In the genomic region with DNA sequence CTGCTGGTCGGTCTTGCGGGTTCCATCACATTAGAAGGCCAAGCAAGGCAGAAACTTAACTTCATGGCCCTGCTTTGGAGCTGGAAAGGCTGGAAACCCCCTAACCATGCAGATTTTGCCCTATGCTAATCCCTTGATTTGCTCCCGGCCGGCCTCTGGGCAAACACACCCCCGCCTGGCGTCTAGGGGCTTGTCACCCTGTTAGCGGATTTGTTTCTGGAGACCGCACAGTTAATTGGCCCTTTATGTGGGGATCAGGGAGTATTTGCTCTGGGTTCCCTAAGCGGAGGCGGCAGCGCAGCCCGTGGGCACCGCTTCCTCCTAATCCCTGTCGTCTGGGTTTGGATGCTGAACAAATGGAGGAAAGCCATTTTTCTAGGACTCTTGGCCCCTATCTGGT, we compare ENCODE assay signal across 25 mouse cellular contexts. TPM values are rescaled to one million over a fixed set of nuclear protein-coding genes. Genes with fewer than 3 reads are reported as not detected.
DNase-seq lines count a peak whose midpoint lies in the region; ATAC-seq lines count a peak whose summit lies in the region.
"Had no signal": no experiment of that assay in that cellular context is flagged by ENCODE, and none has a peak within 500 bp of the region (broad histone marks: within the 10 kb centered on the region; RNA-seq: fewer than 3 reads in every experiment).

No protein-coding gene starts in this region.

- no peak overlapping the region for H3K4me2 ChIP-seq in forebrain, embryonic 14.5 days (ENCODE audit: low read length)
- H3K4me2 ChIP-seq in forebrain, embryonic 13.5 days = no peak overlapping the region
- H3K4me2 ChIP-seq in midbrain, embryonic 16.5 days (ENCODE audit: low read length) = peak overlapping the region; percentile 3; the same call in 1 of the 2 replicates
- H3K4me2 ChIP-seq: embryonic facial prominence, embryonic 12.5 days; heart, embryonic 15.5 days; intestine, embryonic 15.5 days had no signal

- H3K9me3 ChIP-seq in forebrain, embryonic 14.5 days (replicated peaks; ENCODE audit: control insufficient read depth, low read length) = no peaks in the 10 kb centered on the region
- no peaks in the 10 kb centered on the region for H3K9me3 ChIP-seq in forebrain, embryonic 13.5 days (replicated peaks)
- H3K9me3 ChIP-seq in megakaryocyte, embryonic 14.5 days = no peaks in the 10 kb centered on the region
- no peaks in the 10 kb centered on the region for H3K9me3 ChIP-seq in embryonic facial prominence, embryonic 10.5 days
- H3K9me3 ChIP-seq in midbrain, embryonic 16.5 days (replicated peaks; ENCODE audit: control insufficient read depth, low read length, poor library complexity, severe bottlenecking) = no peaks in the 10 kb centered on the region
- H3K9me3 ChIP-seq: embryonic facial prominence, embryonic 12.5 days; heart, embryonic 15.5 days; intestine, embryonic 15.5 days had no signal

- H3K27me3 ChIP-seq in forebrain, embryonic 14.5 days (replicated peaks; ENCODE audit: control insufficient read depth, insufficient read depth, low read length) = peaks cover 42% of the 10 kb centered on the region
- peaks cover 55% of the 10 kb centered on the region for H3K27me3 ChIP-seq in forebrain, embryonic 13.5 days
- no peaks in the 10 kb centered on the region for H3K27me3 ChIP-seq in megakaryocyte, embryonic 14.5 days (replicated peaks)
- peaks cover 87% of the 10 kb centered on the region for H3K27me3 ChIP-seq in embryonic facial prominence, embryonic 10.5 days (replicated peaks; ENCODE audit: low read depth, poor library complexity, severe bottlenecking)
- peaks cover 55% of the 10 kb centered on the region for H3K27me3 ChIP-seq in midbrain, embryonic 16.5 days (ENCODE audit: control insufficient read depth, insufficient read depth, low read depth, low read length)

- peaks cover 15% of the 10 kb centered on the region for H3K4me1 ChIP-seq in forebrain, embryonic 14.5 days (ENCODE audit: control insufficient read depth, insufficient read depth, low read length)
- H3K4me1 ChIP-seq in forebrain, embryonic 13.5 days = peaks cover 56% of the 10 kb centered on the region
- peaks cover 82% of the 10 kb centered on the region for H3K4me1 ChIP-seq in megakaryocyte, embryonic 14.5 days
- peaks cover 26% of the 10 kb centered on the region for H3K4me1 ChIP-seq in embryonic facial prominence, embryonic 10.5 days
- peaks cover 17% of the 10 kb centered on the region for H3K4me1 ChIP-seq in midbrain, embryonic 16.5 days (ENCODE audit: control insufficient read depth, insufficient read depth, low read length)

- DNase-seq in forebrain, embryonic 14.5 days (ENCODE audit: low spot score) = peak; percentile 52
- DNase-seq in embryonic facial prominence, embryonic 10.5 days (ENCODE audit: low spot score) = peak; percentile 37
- no peak for DNase-seq in lung, postnatal 36 days
- DNase-seq in urinary bladder, postnatal 36 days (ENCODE audit: low spot score in 2 of 2) = no peak
- DNase-seq: cerebellum, adult 2 months; cerebellum, postnatal 36 days; gastrocnemius, postnatal 25 days; kidney, adult 9 months; kidney, postnatal 25 days; liver, postnatal 0 days; lung, postnatal 10 days; right cerebral cortex, postnatal 4 days had no signal

- no peak overlapping the region for H3K4me3 ChIP-seq in forebrain, embryonic 14.5 days (ENCODE audit: low read depth, low read length)
- no peak overlapping the region for H3K4me3 ChIP-seq in forebrain, embryonic 13.5 days
- H3K4me3 ChIP-seq in megakaryocyte, embryonic 14.5 days (replicated peaks) = peak overlapping the region; percentile 93
- H3K4me3 ChIP-seq in embryonic facial prominence, embryonic 10.5 days = no peak overlapping the region
- no peak overlapping the region for H3K4me3 ChIP-seq in midbrain, embryonic 16.5 days (ENCODE audit: low read depth, low read length)
- H3K4me3 ChIP-seq: embryonic facial prominence, embryonic 12.5 days; erythroblast, embryonic 14.5 days; heart, embryonic 15.5 days; intestine, embryonic 15.5 days had no signal

- no peaks in the 10 kb centered on the region for H3K36me3 ChIP-seq in forebrain, embryonic 14.5 days (ENCODE audit: control insufficient read depth, insufficient read depth, low read length)
- no peaks in the 10 kb centered on the region for H3K36me3 ChIP-seq in forebrain, embryonic 13.5 days (ENCODE audit: poor library complexity, severe bottlenecking)
- peaks cover 6% of the 10 kb centered on the region for H3K36me3 ChIP-seq in megakaryocyte, embryonic 14.5 days (replicated peaks; ENCODE audit: low read length)
- no peaks in the 10 kb centered on the region for H3K36me3 ChIP-seq in embryonic facial prominence, embryonic 10.5 days (replicated peaks)
- H3K36me3 ChIP-seq in midbrain, embryonic 16.5 days (ENCODE audit: control insufficient read depth, insufficient read depth, low read length) = no peaks in the 10 kb centered on the region
- H3K36me3 ChIP-seq: embryonic facial prominence, embryonic 12.5 days; heart, embryonic 15.5 days; intestine, embryonic 15.5 days had no signal

- WGBS in forebrain, embryonic 14.5 days = 2% methylated on average over 14 of the region's 14 CpGs
- under 1% methylated on average over 14 of the region's 14 CpGs for WGBS in forebrain, embryonic 13.5 days
- WGBS in embryonic facial prominence, embryonic 10.5 days = under 1% methylated on average over 14 of the region's 14 CpGs
- 2% methylated on average over 14 of the region's 14 CpGs for WGBS in midbrain, embryonic 16.5 days

- H3K9ac ChIP-seq in forebrain, embryonic 14.5 days (ENCODE audit: low read length) = no peak overlapping the region
- no peak overlapping the region for H3K9ac ChIP-seq in forebrain, embryonic 13.5 days
- no peak overlapping the region for H3K9ac ChIP-seq in midbrain, embryonic 16.5 days (ENCODE audit: low read depth, low read length)
- H3K9ac ChIP-seq: embryonic facial prominence, embryonic 12.5 days; heart, embryonic 15.5 days; hindbrain, embryonic 14.5 days; intestine, embryonic 15.5 days; liver, postnatal 0 days had no signal

- ATAC-seq in forebrain, embryonic 14.5 days = no peak
- ATAC-seq in forebrain, embryonic 13.5 days = no peak
- no peak for ATAC-seq in megakaryocyte, adult 5-6 weeks (ENCODE audit: poor library complexity, severe bottlenecking)
- ATAC-seq in midbrain, embryonic 16.5 days = no peak
- ATAC-seq: intestine, embryonic 15.5 days; liver, postnatal 0 days had no signal

- H3K27ac ChIP-seq in forebrain, embryonic 14.5 days (ENCODE audit: low read depth, low read length) = no peak overlapping the region
- H3K27ac ChIP-seq in forebrain, embryonic 13.5 days = no peak overlapping the region
- H3K27ac ChIP-seq in embryonic facial prominence, embryonic 10.5 days (replicated peaks) = no peak overlapping the region
- no peak overlapping the region for H3K27ac ChIP-seq in midbrain, embryonic 16.5 days (ENCODE audit: low read length)
- H3K27ac ChIP-seq: embryonic facial prominence, embryonic 12.5 days; heart, embryonic 15.5 days; hindbrain, embryonic 14.5 days; intestine, embryonic 15.5 days; stomach, postnatal 0 days had no signal

RNA-seq across cellular contexts. Expression of gene Robo3, which starts 1.9 kb away (rescaled TPM):
- polyA plus RNA-seq in forebrain, embryonic 14.5 days (2014; fragmentation: Nextera tagmentation; extraction: Ambion mirVana) = 2.5 and 2.6 TPM in 2 replicates
- polyA plus RNA-seq in forebrain, embryonic 13.5 days (2015; fragmentation: Nextera tagmentation; extraction: Ambion mirVana) = 7.1 and 9.3 TPM in 2 replicates
- polyA plus RNA-seq in megakaryocyte, embryonic 14.5 days (2012; ENCODE audit: insufficient read depth, low replicate concordance) = 433 and 1,147 TPM in 2 replicates
- not detected in 2 replicates for total RNA-seq in megakaryocyte, adult 5-6 weeks (2015)
- 0.20 TPM in 1 of 2 replicates, not detected in the other for total RNA-seq in megakaryocyte, adult 5-6 weeks (2017)
- polyA plus RNA-seq in embryonic facial prominence, embryonic 10.5 days (2016; fragmentation: Nextera tagmentation; extraction: Ambion mirVana) = 4.1 and 9.4 TPM in 2 replicates
- polyA plus RNA-seq in midbrain, embryonic 16.5 days (2015; fragmentation: Nextera tagmentation; extraction: Ambion mirVana) = 4.2 and 17.6 TPM in 2 replicates
- total RNA-seq: gastrocnemius, postnatal 25 days; heart, adult 8-10 months; liver, adult 2 months had no signal
- polyA plus RNA-seq: intestine, embryonic 15.5 days had no signal

RNA-seq across cellular contexts. Expression of gene Robo4, which starts 33.2 kb away (rescaled TPM):
- polyA plus RNA-seq in forebrain, embryonic 14.5 days (2014; fragmentation: Nextera tagmentation; extraction: Ambion mirVana) = 3.3 and 3.7 TPM in 2 replicates
- polyA plus RNA-seq in forebrain, embryonic 13.5 days (2015; fragmentation: Nextera tagmentation; extraction: Ambion mirVana) = 3.1 and 4.2 TPM in 2 replicates
- not detected in 2 replicates for polyA plus RNA-seq in megakaryocyte, embryonic 14.5 days (2012; ENCODE audit: insufficient read depth, low replicate concordance)
- not detected in 2 replicates for total RNA-seq in megakaryocyte, adult 5-6 weeks (2015)
- not detected in 2 replicates for total RNA-seq in megakaryocyte, adult 5-6 weeks (2017)
- polyA plus RNA-seq in embryonic facial prominence, embryonic 10.5 days (2016; fragmentation: Nextera tagmentation; extraction: Ambion mirVana) = 6.6 and 6.8 TPM in 2 replicates
- polyA plus RNA-seq in midbrain, embryonic 16.5 days (2015; fragmentation: Nextera tagmentation; extraction: Ambion mirVana) = 4.2 and 5.5 TPM in 2 replicates
- total RNA-seq: CH12.LX had no signal

RNA-seq across cellular contexts. Expression of gene Msantd2, which starts 54.2 kb away (rescaled TPM):
- polyA plus RNA-seq in forebrain, embryonic 14.5 days (2014; fragmentation: Nextera tagmentation; extraction: Ambion mirVana) = 29.2 and 33.6 TPM in 2 replicates
- 32.3 and 38.1 TPM in 2 replicates for polyA plus RNA-seq in forebrain, embryonic 13.5 days (2015; fragmentation: Nextera tagmentation; extraction: Ambion mirVana)
- polyA plus RNA-seq in megakaryocyte, embryonic 14.5 days (2012; ENCODE audit: insufficient read depth, low replicate concordance) = 1.5 and 3.5 TPM in 2 replicates
- 15.1 and 18.4 TPM in 2 replicates for total RNA-seq in megakaryocyte, adult 5-6 weeks (2015)
- 24.4 and 26.4 TPM in 2 replicates for total RNA-seq in megakaryocyte, adult 5-6 weeks (2017)
- polyA plus RNA-seq in embryonic facial prominence, embryonic 10.5 days (2016; fragmentation: Nextera tagmentation; extraction: Ambion mirVana) = 34.4 and 36.7 TPM in 2 replicates
- 34.8 and 35.0 TPM in 2 replicates for polyA plus RNA-seq in midbrain, embryonic 16.5 days (2015; fragmentation: Nextera tagmentation; extraction: Ambion mirVana)

Comparison
In these comparisons a context has a peak if more than half of its experiments do, and no peak if none do; other contexts are left out.
1. DNase-seq: peak in forebrain, embryonic 14.5 days (single experiment) and embryonic facial prominence, embryonic 10.5 days (single experiment); none in lung, postnatal 36 days (single experiment) and urinary bladder, postnatal 36 days (0 of 2).
2. RNA of gene Robo3, which starts 1.9 kb away (polyA plus RNA-seq): 433 to 1,147 TPM in megakaryocyte, embryonic 14.5 days; 7.1 to 9.3 TPM in forebrain, embryonic 13.5 days, 4.2 to 17.6 TPM in midbrain, embryonic 16.5 days, 4.1 to 9.4 TPM in embryonic facial prominence, embryonic 10.5 days and 2.5 to 2.6 TPM in forebrain, embryonic 14.5 days; every median in the first group is over 10 times any median in the second.